Mouse (Mus musculus) stomach, embryonic 14.5 days (tissue): ENCODE data around the gene Bglap. TPM values are rescaled to one million over a fixed set of nuclear protein-coding genes. Genes with fewer than 3 reads are reported as not detected.

ENCODE experiments used
- ATAC-seq: fragments of 200-750 bp; cut with Nextera tagmentation; 2 replicates; pipeline ENCODE4 v1.8.0; 2017; ENCODE audit warnings: low read depth, moderate TSS enrichment; ENCODE audit not compliant: insufficient number of reproducible peaks, insufficient read depth, low FRiP score
- H3K27ac ChIP-seq: fragments of 300-500 bp; sonication (generic); 2 replicates; pipeline ENCODE4 v1.5.1; 2014; ENCODE audit warnings: mild to moderate bottlenecking, low read length, moderate library complexity, mixed read lengths
- H3K27me3 ChIP-seq: fragments of 300-500 bp; sonication (generic); 2 replicates; pipeline ENCODE4 v1.6.1; 2014; ENCODE audit warnings: low read length, control low read depth, mixed read lengths; ENCODE audit not compliant: control insufficient read depth, insufficient read depth
- H3K36me3 ChIP-seq: fragments of 300-500 bp; sonication (generic); 2 replicates; pipeline ENCODE4 v1.6.1; 2014; ENCODE audit warnings: mild to moderate bottlenecking, control low read depth, low read length, moderate library complexity, mixed read lengths; ENCODE audit not compliant: control insufficient read depth, insufficient read depth
- H3K4me1 ChIP-seq: fragments of 300-500 bp; sonication (generic); 2 replicates; pipeline ENCODE4 v1.6.1; 2014; ENCODE audit warnings: low read length, control low read depth, mixed read lengths; ENCODE audit not compliant: control insufficient read depth, insufficient read depth
- H3K4me2 ChIP-seq: fragments of 300-500 bp; sonication (generic); replicated peaks from 2 replicates; pipeline ENCODE4 v1.6.1; 2014; ENCODE audit warnings: low read depth, low read length, control low read depth
- H3K4me3 ChIP-seq: fragments of 300-500 bp; sonication (generic); 2 replicates; pipeline ENCODE4 v1.5.1; 2014; ENCODE audit warnings: low read depth, low read length, control low read depth
- H3K9ac ChIP-seq: fragments of 300-500 bp; sonication (generic); replicated peaks from 2 replicates; pipeline ENCODE4 v1.6.1; 2014; ENCODE audit warnings: low read depth, mild to moderate bottlenecking, control low read depth, low read length, moderate library complexity, mixed read lengths
- H3K9me3 ChIP-seq: fragments of 300-500 bp; sonication (generic); 2 replicates; pipeline ENCODE4 v1.6.1; 2016; ENCODE audit warnings: low read depth, low read length, control low read depth; ENCODE audit not compliant: control insufficient read depth
- WGBS: fragments of 180-500 bp; shearing (Covaris S2); extraction: QIAGEN DNeasy Blood & Tissue Kit; methylation state at CpG from one replicate; pipeline ENCODE4 v1.1.7; 2014; 5-methylcytosine and 5-hydroxymethylcytosine counted together
- polyA plus RNA-seq: library from polyadenylated mRNA; unstranded; fragments of >200 nt; fragmentation: Nextera tagmentation; extraction: Ambion mirVana; gene quantifications from 2 replicates; pipeline ENCODE4 v1.2.1, GENCODE M21; 2014

Gene Bglap
- polyA plus RNA-seq, 1 experiment from 2014 or later = not detected

- H3K9ac ChIP-seq = no peak overlapping the region
- peak overlapping the region; percentile 34 for H3K4me2 ChIP-seq
- peaks cover 2% of the 10 kb centered on the region; the same call in 1 of the 2 replicates for H3K36me3 ChIP-seq
- WGBS = 34% methylated on average over 12 of the region's 12 CpGs
- H3K27ac ChIP-seq = peak overlapping the region; percentile 82
- no peaks in the 10 kb centered on the region for H3K27me3 ChIP-seq
- ATAC-seq = peak; percentile 54
- no peaks in the 10 kb centered on the region for H3K9me3 ChIP-seq
- peaks cover 18% of the 10 kb centered on the region for H3K4me1 ChIP-seq
- peak overlapping the region; percentile 25 for H3K4me3 ChIP-seq
Measured at GRCm38 (mm10) chr3:88334029-88334658, 50.1 kb downstream of the Bglap start.

Other genes starting within 250 kb of the Bglap start
- 19.5 and 20.1 TPM in 2 replicates for gene Mef2d, start 242.1 kb downstream of the Bglap start, polyA plus RNA-seq
- 3.2 and 4.2 TPM in 2 replicates for gene Rhbg, start 129.8 kb downstream of the Bglap start, polyA plus RNA-seq
- gene Gm38392, start 97.3 kb downstream of the Bglap start, polyA plus RNA-seq = 0.33 and 0.64 TPM in 2 replicates
- gene Tsacc, start 87.5 kb downstream of the Bglap start, polyA plus RNA-seq = 12.9 and 13.8 TPM in 2 replicates
- gene Cct3, start 87.3 kb downstream of the Bglap start, polyA plus RNA-seq = 495 and 512 TPM in 2 replicates
- gene Glmp, start 59.4 kb downstream of the Bglap start, polyA plus RNA-seq = 121 and 132 TPM in 2 replicates
- 20.5 and 23.1 TPM in 2 replicates for gene Tmem79, start 48.3 kb downstream of the Bglap start, polyA plus RNA-seq
- gene Smg5, start 48.2 kb downstream of the Bglap start, polyA plus RNA-seq = 38.9 and 39.4 TPM in 2 replicates
- gene Paqr6, start 19.9 kb downstream of the Bglap start, polyA plus RNA-seq = 10.8 and 11.2 TPM in 2 replicates
- 0.45 TPM in 1 of 2 replicates, not detected in the other for gene Bglap3, start 11.7 kb downstream of the Bglap start, polyA plus RNA-seq
- gene Bglap2, start 5.8 kb downstream of the Bglap start, polyA plus RNA-seq = not detected in 2 replicates
- 136 and 143 TPM in 2 replicates for gene Pmf1, start 25.9 kb upstream of the Bglap start, polyA plus RNA-seq
- 18.2 and 18.4 TPM in 2 replicates for gene Slc25a44, start 40.7 kb upstream of the Bglap start, polyA plus RNA-seq
- gene Sema4a, start 76.7 kb upstream of the Bglap start, polyA plus RNA-seq = 8.9 and 11.8 TPM in 2 replicates
- gene Lmna, start 125.5 kb upstream of the Bglap start, polyA plus RNA-seq = 128 and 148 TPM in 2 replicates
- gene Mex3a, start 147.9 kb upstream of the Bglap start, polyA plus RNA-seq = 25.2 and 26.3 TPM in 2 replicates
- 57.0 and 67.9 TPM in 2 replicates for gene Rab25, start 163.8 kb upstream of the Bglap start, polyA plus RNA-seq
- 84.8 and 88.5 TPM in 2 replicates for gene Lamtor2, start 168.6 kb upstream of the Bglap start, polyA plus RNA-seq
- gene Ubqln4, start 169.3 kb upstream of the Bglap start, polyA plus RNA-seq = 48.4 TPM in 2 replicates
- gene Ssr2, start 191.4 kb upstream of the Bglap start, polyA plus RNA-seq = 295 and 301 TPM in 2 replicates
- gene Arhgef2, start 221.5 kb upstream of the Bglap start, polyA plus RNA-seq = 108 and 119 TPM in 2 replicates